Mouse (Mus musculus) lung, adult 2 months (tissue): ENCODE results near the gene Mthfr.

ENCODE experiments used
- CTCF ChIP-seq: fragments of 200-500 bp; IDR thresholded peaks from 2 replicates; pipeline ENCODE4 v1.5.1; 2011; ENCODE audit warnings: mild to moderate bottlenecking, low read length, control low read depth; ENCODE audit not compliant: insufficient read depth
- POLR2A ChIP-seq: fragments of 200-500 bp; IDR thresholded peaks from 2 replicates; pipeline ENCODE4 v1.6.1; 2011; ENCODE audit warnings: low read depth, mild to moderate bottlenecking, control low read depth, low read length, borderline replicate concordance; ENCODE audit errors: extremely low read depth

DNA sequence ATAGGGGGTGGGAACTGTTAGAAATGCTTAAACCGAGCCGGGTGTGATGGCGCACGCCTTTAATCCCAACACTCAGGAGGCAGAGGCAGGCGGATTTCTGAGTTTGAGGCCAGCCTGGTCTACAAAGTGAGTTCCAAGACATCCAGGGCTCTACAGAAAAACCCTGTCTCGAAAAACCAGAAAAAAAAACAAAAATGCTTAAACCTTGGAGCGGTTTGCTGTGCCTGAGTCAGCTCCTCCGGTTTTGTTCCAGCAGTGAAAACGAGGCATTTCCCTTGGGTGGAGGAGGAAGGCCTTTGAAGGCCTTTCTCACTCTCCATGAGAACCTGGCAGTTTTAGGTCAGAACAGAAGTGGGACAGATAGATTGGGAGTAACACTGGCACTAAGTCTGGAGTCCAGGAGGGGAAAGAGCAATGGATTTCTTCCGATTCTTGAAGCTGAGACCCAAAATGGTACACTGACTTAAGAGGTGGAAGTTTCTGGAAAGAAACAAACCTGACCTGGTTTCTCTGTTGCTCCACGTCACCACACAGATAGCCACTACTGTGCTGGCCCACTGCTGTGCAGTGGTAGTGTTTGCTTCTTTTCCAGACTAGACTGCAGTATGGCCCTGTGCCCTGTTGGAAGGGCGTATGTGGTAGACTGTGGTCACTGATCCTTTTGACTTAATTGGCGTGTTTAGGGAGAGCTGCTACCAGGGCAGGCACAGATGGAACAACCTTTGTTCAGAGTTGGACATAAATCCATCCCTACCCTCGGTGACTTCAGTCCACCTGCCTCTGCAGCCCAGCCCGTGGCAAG lies 1.4 kb downstream of the Mthfr start:
- TF ChIP-seq CTCF (no peak), POLR2A (no peak)
